Mouse (Mus musculus) left cerebral cortex, adult 8-10 months (tissue): ENCODE data around the gene Snhg11. TPM values are rescaled to one million over a fixed set of nuclear protein-coding genes. Genes with fewer than 3 reads are reported as not detected.
A peak's percentile ranks its signal among the peaks of the same experiment; 100 is the strongest.
"Not testable (repeated sequence)": the region's sequence is repeated elsewhere in the genome, so short reads cannot be mapped to it uniquely, and the experiment has no call there.

Experiments
- DNase-seq, 2 experiments: peaks; one replicate each; pipeline ENCODE4 v3.0.0; 2022; ENCODE audit warnings: low spot score in 2 of 2
- total RNA-seq, 4 experiments: library from RNA; stranded (reverse); gene quantifications; 2 replicates each; pipeline ENCODE4 v1.2.4; 2022

Snhg11 gene
- total RNA-seq, 4 experiments from 2014 or later = 574 to 680 (median 623) TPM

GRCm38 (mm10) chr2:158369474-158370172 lies 5.8 kb upstream of the Snhg11 start:
- DNase-seq = no peak

DNA sequence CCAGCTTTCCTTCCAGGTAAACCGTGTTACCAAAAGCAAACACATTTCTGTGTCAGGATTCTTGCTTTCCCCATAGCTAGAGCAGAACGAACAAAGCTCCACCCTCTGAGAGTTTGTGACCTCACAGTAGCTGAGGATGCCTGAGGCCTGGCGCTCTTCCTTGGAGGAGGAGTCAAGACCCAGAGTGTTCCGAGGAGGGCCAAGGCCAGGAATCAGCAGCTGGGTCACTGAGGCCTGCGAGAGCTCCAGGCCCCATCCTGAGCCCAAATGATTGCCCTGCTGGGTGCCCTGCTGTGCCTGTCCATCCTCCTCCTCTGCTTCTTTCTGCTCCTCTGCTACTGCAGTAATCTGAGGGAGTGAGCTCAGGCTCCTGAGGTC lies 5.3 kb upstream of the Snhg11 start:
- no peak for DNase-seq

DNA sequence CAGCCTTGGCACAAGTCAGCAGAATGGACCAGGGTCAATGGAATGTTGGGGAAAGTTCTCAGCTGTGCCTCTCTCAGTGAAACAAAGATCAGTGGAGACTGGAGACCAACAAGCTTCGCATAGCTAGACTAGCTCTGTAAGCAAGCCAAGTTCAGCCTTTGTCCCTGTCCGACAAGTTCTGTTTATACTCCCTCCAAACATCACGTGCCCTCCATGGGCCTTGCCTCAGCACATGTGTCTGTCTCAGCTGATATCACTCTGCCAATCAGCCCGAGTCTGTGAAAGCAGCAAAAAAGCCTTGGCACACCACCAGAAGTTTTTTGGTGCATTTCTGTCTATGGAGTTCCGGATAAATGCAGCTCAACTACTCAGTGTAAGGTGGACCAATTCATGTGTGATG lies 2.4 kb upstream of the Snhg11 start:
- DNase-seq = no peak

DNA sequence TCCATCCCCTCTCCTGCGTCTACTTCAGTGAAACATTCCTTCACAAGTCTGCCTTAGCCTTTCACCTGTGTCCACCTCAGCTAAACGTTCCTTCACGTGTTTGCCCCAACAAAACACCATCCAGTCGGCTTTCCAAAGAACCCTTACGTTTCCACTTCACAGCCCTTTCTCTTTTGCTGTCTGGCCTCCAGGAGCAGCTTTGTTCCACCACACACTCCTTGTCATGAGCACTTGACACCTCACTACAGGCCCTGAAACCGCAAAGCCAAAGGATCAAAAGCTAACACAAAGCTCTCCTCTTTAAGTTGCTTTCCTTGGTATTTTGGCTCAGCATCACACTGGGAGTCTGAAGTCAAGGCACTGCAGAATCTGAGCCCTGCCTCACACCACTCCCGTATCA lies 1.9 kb upstream of the Snhg11 start:
- DNase-seq = no peak

DNA sequence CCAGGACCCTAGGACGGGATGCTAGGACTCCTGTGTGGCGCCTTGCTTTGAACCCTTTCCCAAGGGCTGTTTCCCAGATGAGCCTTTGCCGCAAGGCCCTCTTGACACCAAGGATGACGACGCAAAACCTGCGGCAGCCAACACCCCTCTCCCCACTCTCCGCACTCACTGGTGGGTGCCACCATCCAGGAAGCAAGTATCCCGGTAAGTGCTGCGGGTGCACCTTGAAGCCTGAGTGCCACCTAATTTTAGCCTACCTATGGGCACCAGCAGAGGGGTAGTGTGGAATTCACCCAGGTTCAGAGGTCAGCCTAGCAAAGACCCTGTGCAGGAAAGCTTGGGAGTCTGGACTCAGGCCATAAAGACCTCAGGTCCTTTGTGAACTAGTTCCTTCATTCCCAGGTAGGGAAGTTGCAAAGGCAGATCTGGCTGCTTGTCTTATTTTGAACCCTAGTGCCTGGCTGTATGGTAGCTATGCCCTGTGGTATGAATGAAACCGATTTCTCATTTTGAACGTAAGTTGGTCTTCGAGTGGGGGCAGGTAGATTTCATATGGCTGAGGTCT lies 767 bp downstream of the Snhg11 start:
- no peak for DNase-seq

DNA sequence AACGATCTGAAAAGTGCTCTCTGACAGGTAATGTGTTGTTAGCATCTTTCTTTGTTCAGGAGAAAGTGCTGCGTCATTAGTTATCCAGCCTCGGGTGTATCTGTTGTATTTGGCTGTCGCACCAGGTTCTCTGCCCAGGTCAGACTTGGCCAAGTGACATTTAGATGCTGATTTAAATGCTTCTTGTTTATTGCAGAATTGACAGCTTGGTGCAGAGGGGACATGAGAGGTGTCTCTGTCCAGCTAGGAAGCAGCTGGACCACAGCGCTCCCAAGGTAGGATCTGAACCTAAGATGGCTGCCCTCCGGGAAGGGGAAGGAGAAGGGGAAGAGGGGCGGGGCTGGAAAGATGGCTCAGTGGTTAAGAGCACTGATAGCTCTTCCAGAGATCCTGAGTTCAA lies 1.4 kb downstream of the Snhg11 start:
- DNase-seq = no peak

DNA sequence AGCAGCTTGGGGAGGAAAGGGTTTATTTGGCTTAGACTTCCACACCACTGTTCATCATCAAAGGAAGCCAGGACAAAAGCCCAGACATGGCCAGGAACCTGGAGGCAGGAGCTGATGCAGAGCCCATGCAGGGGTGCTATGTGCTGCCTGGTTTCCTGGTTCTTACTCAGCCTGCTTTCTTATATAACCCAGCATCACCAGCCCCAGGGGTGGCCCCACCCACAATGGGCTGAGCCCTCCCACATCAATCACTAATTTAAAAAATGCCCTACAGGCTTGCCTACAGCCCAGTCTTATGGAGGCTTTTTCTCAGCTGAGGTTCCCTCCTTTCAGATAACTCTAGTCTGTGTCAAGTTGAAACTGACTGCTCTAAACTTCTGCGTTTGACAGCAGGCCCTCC lies 2.4 kb downstream of the Snhg11 start:
- peak in 1 of 2 experiments; percentile 58 for DNase-seq

GRCm38 (mm10) chr2:158379354-158380078 lies 4.1 kb downstream of the Snhg11 start:
- DNase-seq = no peak

- no peak for DNase-seq
Observed at GRCm38 (mm10) chr2:158386072-158386471, 10.6 kb downstream of the Snhg11 start.

DNA sequence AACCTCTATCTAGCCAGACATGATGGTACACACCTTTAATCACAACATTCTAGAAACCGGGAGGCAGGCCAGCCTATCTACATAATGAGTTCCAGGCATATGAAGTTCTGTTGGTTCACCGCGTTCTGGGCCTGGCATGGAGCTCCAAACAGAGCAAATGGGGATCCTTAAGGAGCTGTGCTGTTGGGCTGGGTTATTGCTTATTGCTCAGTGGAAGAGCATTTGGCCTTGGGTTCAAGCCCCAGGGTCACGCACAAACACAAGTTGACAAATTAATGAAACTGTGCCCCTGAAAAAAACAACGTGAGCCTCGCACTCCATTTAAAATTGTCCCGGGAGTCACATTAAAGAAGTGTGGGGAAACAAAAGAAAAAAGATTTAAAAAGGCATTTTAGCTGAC lies 14.0 kb downstream of the Snhg11 start:
- no peak for DNase-seq

DNA sequence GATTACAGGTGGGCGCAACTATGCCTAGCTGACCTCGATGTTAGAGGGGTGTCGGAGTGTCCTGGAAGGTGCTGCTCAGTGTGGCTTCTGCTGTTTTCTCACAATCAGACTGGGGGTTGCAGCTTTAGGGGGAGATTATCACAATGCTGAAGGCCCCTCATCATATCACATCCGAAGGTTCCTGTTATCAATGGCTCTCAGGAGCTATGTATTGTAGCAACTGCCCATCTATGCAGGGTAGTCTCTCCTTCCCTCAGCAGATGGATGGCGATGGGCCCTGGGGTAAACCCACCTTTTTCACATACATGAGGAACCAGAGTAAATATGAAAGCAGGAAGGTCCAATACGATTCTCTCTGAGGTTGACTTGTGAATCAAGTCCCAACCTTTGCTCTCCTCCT lies 20.9 kb downstream of the Snhg11 start:
- no peak for DNase-seq

- DNase-seq = not testable (repeated sequence)
Observed at GRCm38 (mm10) chr2:158397140-158397539, 21.7 kb downstream of the Snhg11 start.

DNA sequence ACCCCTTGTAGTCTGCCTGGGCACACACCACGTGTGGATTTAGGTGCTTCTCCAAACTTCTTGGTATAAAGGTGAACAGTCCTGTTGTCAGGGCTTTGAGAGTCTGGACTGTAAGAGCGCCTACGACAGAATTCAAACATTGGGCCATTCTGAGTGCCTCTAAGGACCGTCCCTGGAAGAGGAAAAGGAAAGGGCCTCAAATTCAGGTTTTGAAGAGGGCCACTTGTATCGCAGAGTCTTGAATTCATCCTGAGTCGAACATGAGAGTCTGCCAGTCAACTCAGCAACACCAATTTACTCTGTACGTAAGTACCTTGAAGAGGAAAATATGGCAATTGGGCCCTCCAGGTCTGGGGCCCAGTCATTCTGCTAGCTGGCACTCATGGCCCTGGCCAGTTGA lies 27.5 kb downstream of the Snhg11 start:
- DNase-seq = no peak

DNA sequence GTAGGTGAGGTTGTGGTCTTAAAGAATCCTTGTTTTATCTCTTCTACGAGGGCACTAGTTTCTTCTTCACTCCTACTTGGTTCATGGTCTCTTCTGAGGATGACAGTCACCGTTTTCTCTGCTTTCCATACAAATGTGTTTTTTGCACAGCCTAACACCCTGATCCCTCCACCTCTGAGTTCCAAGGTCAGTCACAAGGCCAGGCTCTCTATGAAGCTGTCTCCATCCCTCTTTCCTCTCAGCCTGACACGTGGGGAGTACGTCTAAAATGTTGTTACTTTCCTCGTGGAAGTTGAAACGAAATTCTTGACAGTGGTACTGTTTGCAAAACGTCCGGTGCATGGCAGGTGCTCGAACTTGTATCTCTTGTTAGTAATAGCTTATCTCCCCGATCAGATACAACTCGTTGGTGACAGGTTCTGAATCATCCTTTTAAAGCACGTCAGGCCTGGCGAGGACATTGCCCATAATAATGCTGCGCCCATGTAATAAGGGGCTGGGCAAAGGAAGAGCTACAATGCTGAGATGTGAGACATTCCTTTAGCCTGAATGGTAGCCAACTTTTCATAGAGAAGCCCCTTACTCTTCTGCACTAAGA lies 33.7 kb downstream of the Snhg11 start:
- peak in 1 of 2 experiments; percentile 28 for DNase-seq

DNA sequence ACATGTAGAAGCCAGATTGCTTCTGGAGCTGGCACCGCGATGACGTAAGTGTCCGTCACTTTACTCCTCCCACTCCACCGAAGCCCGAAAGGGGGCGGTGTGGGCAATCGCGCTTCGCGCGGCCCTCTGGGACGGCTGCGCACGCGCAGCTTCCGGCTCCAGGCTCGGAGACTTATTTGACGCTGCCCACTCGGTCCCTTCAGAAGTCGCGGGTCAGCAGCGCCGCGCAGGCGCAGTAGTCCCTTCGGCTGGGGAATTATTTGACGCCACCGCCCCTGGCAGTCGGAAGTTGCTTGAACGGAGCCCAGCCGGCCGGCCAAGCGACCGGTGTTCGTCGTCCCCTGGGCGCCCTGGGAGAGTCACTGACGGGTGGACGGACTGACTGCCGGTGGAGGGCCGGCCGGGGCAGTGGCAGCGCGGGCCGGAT lies 34.2 kb downstream of the Snhg11 start, which contains the start of gene Ralgapb:
Gene Ralgapb (plus strand): TSS at position 254 of the 427 bp plus-strand sequence.
- DNase-seq = peak; percentile 97 to 99

DNA sequence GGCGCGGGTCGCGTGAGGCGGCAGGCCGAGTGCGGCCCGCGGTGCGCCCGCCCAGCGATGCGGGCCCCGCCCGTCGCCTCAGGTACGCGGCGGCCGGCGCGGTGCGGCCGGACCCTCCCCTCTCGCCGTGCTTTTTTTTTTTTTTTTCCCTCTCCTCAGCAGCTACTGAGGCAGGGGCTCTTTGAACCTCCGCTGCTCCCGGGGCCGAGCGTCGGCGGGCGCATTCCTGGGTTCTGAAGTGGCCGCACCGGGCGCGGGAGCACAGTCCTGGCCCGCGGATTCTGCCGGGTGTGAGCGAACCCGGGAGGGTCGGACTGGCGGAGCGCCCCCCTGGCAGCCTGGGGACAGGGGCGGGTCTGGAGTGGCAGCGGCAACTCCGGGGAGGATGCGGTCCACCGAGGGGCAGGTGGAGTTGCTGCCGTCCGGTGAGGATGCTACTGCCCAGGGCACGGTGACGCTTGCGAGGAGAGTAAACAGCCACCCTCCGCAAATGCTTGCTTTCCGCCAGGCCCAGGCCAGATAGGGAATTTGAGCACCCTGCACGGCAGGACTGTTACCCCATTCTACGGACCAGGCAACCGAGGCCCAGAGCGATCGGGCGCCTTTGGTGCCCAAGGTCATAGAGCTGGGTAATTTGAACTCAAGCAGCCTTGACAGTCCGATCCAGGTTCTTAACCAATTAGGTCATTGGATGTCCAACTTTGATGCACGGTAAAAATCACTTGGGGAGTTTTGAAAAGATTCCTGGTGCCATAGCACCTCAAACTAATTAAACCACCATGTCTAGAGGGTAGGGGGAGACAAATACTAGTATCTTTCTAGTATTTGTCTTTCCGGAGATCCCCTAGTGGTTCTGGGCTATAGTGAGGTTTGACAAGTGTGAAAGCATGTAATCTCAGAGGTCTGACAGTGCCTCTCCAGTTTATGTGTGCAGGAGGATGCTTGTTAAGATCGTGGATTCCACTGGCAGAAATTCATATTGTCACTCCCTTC lies 34.9 kb downstream of the Snhg11 start:
- DNase-seq = peak in 1 of 2 experiments; percentile 21

DNA sequence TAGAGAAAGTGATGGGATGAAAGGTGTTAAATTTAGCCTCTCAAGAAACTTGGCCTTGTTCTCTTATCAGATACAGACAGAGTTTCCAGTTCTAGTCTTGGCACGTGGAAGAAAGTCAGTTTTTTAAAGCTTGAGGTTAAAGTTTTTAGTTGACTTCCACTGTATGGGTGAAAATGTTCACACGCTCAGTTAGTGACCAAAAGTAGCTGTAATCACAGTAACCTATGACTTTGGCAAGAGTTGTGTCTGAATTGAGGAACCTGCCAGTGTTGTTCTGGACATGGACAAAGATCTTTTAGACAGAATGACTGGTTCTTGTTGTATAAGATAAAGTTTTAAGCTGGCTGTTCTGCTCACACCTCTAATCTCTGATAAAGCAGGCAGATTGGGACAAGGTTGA lies 37.8 kb downstream of the Snhg11 start:
- no peak for DNase-seq

- no peak for DNase-seq
Observed at GRCm38 (mm10) chr2:158415826-158416225, 40.4 kb downstream of the Snhg11 start.

DNA sequence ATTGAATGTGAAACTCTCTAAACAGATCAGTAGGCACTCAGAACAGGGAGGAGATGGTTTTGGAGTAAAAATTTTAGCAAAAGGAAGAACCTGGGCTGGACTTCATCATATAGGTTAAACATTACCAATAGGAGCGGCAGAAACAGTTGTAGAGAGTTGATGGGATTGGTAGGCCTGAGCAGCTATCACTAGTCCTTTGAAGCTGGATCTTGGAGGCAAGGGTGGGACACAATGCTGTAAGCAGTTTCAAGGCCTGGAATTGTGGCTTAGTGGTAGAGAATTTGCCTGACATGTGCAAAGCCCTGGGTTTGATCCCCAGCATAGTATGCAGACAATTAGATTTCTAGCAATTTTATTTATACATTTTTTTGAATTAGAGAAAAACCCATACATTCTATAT lies 43.2 kb downstream of the Snhg11 start:
- no peak for DNase-seq
